Mouse (Mus musculus): ENCODE data around the gene Fcho1.
A peak's percentile ranks its signal among the peaks of the same experiment; 100 is the strongest.
"Not testable (repeated sequence)": the region's sequence is repeated elsewhere in the genome, so short reads cannot be mapped to it uniquely, and the experiment has no call there.

The Fcho1 gene

GRCm38 (mm10) chr8:71717096-71717495 is 8.4 kb downstream of the Fcho1 start:
- no peak for DNase-seq (ENCODE audit: low spot score)

- DNase-seq (ENCODE audit: low spot score) = no peak
Measured at GRCm38 (mm10) chr8:71716561-71717053, 8.9 kb downstream of the Fcho1 start.

- no peak for DNase-seq (ENCODE audit: low spot score)
Measured at GRCm38 (mm10) chr8:71715531-71715930, 10.0 kb downstream of the Fcho1 start.

GRCm38 (mm10) chr8:71711574-71711973 is 13.9 kb downstream of the Fcho1 start:
- DNase-seq (ENCODE audit: low spot score) = no peak

DNA sequence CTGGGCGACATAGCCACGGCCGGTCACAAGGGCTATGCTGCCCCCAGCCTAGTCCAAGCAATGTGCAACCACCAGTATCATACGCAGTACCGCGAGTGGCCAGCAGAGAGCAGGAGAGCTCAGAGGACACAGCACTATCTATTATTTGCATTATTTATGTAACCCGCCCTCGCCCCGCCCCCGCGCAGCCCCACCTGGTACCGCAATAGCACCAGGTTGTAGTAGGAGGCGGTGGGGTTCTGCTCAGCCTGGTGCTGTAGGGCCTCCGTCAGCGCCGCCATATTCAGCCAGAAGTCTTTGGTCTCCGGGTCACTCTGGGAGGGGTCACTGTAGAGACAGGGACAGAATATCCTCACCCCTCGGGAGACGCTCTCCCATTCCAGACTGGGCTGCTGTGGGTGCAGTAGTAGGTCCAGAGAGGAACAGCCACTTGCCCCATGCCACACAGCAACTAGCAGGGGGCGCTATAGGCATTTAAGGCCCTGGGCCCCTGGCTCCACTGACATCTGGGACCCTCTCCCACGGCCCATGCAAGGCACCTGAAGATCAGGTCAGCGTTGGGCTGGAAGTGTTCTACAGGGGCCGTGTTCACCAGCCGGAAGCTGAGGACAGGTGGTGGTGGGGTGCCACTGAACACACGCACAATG is 15.6 kb downstream of the Fcho1 start:
- peak; percentile 60 for DNase-seq (ENCODE audit: low spot score)

- DNase-seq (ENCODE audit: low spot score) = no peak
Measured at GRCm38 (mm10) chr8:71709134-71709799, 16.2 kb downstream of the Fcho1 start.

DNA sequence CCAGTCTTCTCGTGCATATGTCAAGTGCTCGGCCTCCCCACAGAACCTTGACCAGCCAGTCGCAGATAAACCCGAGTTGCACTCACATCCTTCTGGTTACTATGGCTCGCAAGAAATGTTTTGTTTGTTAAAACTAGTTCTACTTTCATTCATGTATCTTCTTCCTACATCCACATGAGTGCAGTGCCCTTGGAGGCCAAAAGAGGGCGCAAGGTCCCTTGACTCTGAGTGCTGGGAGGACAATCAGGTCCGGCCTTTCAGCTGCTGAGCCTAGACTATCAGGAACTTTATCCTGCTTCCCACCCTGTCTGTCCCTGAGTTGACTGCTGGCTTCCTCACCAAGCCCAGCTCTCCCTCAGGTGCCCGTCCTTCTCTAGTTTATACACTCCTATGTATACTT is 17.6 kb downstream of the Fcho1 start:
- DNase-seq (ENCODE audit: low spot score) = no peak

DNA sequence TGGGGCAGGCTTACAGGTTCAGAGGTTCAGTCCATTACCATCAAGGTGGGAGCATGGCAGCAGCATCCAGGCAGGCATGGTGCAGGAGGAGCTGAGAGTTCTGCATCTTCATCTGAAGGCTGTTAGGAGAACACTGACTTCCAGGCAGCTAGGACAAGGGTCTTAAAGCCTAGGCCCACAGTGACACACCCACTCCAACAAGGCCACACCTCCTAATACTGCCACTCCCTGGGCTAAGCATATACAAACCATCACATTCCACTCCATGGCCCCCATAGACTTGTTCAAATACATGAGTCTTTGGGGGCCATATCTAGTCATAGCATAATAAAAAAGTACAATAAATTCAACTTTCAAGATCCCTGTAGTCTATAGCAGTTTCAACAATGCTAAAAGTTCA is 22.1 kb downstream of the Fcho1 start:
- not testable (repeated sequence) for DNase-seq (ENCODE audit: low spot score)

DNA sequence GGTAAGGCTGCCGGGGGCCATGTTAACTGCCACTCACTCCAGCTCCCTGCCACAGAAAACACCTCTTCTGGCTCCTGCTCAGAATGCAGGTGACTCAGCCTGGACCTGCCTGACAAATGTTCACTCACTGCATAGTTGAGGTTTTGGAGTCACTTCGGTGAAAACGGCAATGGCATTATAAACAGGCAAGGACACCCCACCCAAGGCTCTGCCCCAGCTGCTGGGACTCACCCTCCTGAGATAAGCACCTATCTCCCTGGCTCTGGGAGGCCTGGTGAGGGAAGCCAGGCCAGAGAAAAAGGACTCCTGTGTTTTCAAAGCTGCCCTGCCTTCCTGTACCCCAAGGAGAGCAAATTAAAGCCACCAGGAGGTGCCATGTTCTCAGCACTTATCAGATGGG is 22.6 kb downstream of the Fcho1 start:
- DNase-seq (ENCODE audit: low spot score) = no peak

GRCm38 (mm10) chr8:71702087-71702432 is 23.5 kb downstream of the Fcho1 start:
- no peak for DNase-seq (ENCODE audit: low spot score)

DNA sequence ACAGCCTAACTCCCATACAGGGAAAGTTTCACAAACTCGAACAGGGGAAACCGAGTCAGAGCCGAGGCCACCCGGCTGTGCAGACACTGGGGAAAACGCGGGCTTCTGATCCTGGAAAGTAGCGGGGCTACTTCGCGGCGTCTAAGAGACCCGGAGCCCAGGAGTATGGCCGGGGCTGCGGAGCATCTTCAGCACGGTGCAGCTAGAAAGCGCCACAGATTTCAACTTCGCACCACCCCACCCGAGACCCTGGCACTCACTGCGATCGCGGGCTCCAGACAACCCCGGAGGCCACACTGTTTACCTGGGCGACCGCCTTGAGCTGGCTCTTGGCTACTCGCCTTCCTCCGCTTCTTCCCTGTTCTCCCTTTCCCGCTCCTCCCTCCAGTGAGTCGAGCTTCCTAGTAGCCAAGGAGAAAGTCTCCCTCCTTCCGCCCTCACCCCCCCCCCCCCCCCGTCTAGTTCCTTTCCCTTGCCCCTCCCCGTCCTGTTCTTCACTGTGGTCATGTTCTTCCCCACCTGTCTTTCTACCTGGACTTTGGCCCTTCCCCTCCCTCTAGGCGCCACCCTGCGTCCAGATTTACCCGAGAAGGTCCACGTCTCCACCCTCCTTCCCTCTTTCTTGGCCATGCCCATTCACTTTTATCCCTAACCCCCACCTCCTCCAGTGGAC is 24.0 kb downstream of the Fcho1 start, which contains the start of gene B3gnt3:
Gene B3gnt3 (minus strand): TSS at position 376 of the 673 bp plus-strand sequence.
- no peak for DNase-seq (ENCODE audit: low spot score)

GRCm38 (mm10) chr8:71700493-71701269 is 24.8 kb downstream of the Fcho1 start:
- no peak for DNase-seq (ENCODE audit: low spot score)

DNA sequence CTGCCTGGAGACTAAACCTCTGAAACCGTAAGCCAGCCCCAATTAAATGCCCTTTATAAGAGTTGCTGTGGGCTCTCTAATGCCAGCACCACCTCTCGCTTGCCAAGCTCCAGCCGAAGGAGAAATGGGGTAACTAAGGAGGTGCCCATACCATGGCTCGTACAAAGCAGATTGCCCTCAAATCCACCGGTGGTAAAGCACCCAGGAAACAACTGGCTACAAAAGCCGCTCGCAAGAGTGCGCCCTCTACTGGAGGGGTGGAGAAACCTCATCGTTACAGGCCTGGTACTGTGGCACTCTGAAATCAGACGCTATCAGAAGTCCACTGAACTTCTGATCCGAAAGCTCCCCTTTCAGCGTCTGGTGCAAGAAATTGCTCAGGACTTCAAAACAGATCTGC is 30.1 kb downstream of the Fcho1 start:
- DNase-seq (ENCODE audit: low spot score) = not testable (repeated sequence)

- DNase-seq (ENCODE audit: low spot score) = no peak
Measured at GRCm38 (mm10) chr8:71693166-71694041, 32.1 kb downstream of the Fcho1 start.

GRCm38 (mm10) chr8:71692509-71692908 is 33.0 kb downstream of the Fcho1 start:
- no peak for DNase-seq (ENCODE audit: low spot score)

- DNase-seq (ENCODE audit: low spot score) = no peak
Measured at GRCm38 (mm10) chr8:71689028-71689427, 36.5 kb downstream of the Fcho1 start, which contains the start of gene Insl3. TSS of gene Insl3 (plus strand) at chr8:71689214.

GRCm38 (mm10) chr8:71687616-71688015 is 37.9 kb downstream of the Fcho1 start:
- DNase-seq (ENCODE audit: low spot score) = no peak

GRCm38 (mm10) chr8:71686143-71686734 is 39.3 kb downstream of the Fcho1 start:
- DNase-seq (ENCODE audit: low spot score) = no peak

DNA sequence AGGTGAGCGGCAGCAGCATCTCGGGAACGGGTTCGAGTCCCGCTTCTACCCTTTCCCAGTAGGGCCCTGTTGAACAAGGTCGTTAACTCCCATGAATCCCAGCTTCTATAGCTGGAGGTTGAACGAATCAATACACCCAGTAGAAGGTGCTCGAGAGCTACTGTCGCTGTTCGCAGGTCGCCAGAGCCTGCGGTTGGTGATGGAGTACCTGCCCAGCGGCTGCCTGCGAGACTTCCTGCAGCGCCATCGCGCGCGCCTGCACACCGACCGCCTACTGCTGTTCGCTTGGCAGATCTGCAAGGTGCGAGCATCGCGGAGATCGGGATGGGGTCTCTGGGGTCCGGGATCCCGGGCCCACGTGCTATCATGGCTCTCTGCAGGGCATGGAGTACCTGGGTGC is 39.9 kb downstream of the Fcho1 start:
- no peak for DNase-seq (ENCODE audit: low spot score)

DNA sequence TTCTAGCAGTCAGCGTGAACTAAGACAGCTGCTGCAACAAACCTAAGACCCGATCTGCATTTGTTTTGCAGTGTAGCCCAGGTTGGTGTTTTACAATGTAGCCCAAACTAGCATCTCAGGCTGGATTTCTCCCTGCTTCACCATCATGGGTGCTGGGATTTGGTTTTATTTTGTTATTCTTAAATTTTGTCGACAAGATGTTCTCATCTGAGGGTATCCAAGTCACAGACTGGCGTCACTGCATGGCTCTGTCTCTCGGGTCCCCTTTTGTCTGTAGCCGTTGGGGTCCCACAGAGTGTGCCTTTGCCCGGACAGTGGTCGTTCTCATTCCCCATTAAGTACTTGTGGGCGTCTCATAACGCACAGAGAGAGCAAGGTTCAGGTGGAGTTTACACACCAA is 40.8 kb downstream of the Fcho1 start:
- DNase-seq (ENCODE audit: low spot score) = no peak

GRCm38 (mm10) chr8:71682832-71683231 is 42.7 kb downstream of the Fcho1 start:
- no peak for DNase-seq (ENCODE audit: low spot score)
